Mouse (Mus musculus) frontal cortex, postnatal 25 days (tissue): ENCODE measurements around the gene Rps18.

Source experiments
- DNase-seq, 2 experiments: peaks; one replicate each; pipeline ENCODE4 v3.0.0; 2022; ENCODE audit warnings: low spot score in 2 of 2

Gene Rps18

GRCm38 (mm10) chr17:33920282-33921097 lies 35.3 kb downstream of the Rps18 start:
- DNase-seq: peak; percentile 67 to 70

GRCm38 (mm10) chr17:33919351-33920281 lies 36.2 kb downstream of the Rps18 start:
- DNase-seq: no peak

GRCm38 (mm10) chr17:33918293-33919203 lies 37.3 kb downstream of the Rps18 start:
- peak in 1 of 2 experiments; percentile 2 for DNase-seq

GRCm38 (mm10) chr17:33917656-33918292 lies 38.0 kb downstream of the Rps18 start:
- no peak for DNase-seq

- no peak for DNase-seq
Observed at GRCm38 (mm10) chr17:33916847-33917655, 38.8 kb downstream of the Rps18 start.

GRCm38 (mm10) chr17:33916294-33916693 lies 39.5 kb downstream of the Rps18 start:
- no peak for DNase-seq

- DNase-seq: peak; percentile 91 to 94
Observed at GRCm38 (mm10) chr17:33915671-33916250, 40.0 kb downstream of the Rps18 start, which contains the start of the genes Tapbp and Zbtb22. Gene Tapbp (plus strand): TSS chr17:33915899. Gene Zbtb22 (plus strand): TSS chr17:33915904.

GRCm38 (mm10) chr17:33914969-33915391 lies 40.8 kb downstream of the Rps18 start:
- DNase-seq: no peak

- no peak for DNase-seq
Observed at GRCm38 (mm10) chr17:33913905-33914304, 41.9 kb downstream of the Rps18 start.

- DNase-seq: no peak
Observed at GRCm38 (mm10) chr17:33913264-33913663, 42.5 kb downstream of the Rps18 start.

GRCm38 (mm10) chr17:33911813-33912414 lies 43.9 kb downstream of the Rps18 start:
- DNase-seq: no peak

- DNase-seq: no peak
Observed at GRCm38 (mm10) chr17:33911052-33911812, 44.6 kb downstream of the Rps18 start.

GRCm38 (mm10) chr17:33910346-33911051 lies 45.3 kb downstream of the Rps18 start:
- no peak for DNase-seq

GRCm38 (mm10) chr17:33909869-33910250 lies 45.9 kb downstream of the Rps18 start:
- DNase-seq: no peak

- peak; percentile 94 to 98 for DNase-seq
Observed at GRCm38 (mm10) chr17:33909077-33909868, 46.5 kb downstream of the Rps18 start, which contains the start of gene Daxx. Gene Daxx (plus strand): TSS chr17:33909414.

- peak in 1 of 2 experiments; percentile 50 for DNase-seq
Observed at GRCm38 (mm10) chr17:33908331-33909076, 47.3 kb downstream of the Rps18 start.
